ENCODE assay signal across 23 mouse cellular contexts in the genomic region with DNA sequence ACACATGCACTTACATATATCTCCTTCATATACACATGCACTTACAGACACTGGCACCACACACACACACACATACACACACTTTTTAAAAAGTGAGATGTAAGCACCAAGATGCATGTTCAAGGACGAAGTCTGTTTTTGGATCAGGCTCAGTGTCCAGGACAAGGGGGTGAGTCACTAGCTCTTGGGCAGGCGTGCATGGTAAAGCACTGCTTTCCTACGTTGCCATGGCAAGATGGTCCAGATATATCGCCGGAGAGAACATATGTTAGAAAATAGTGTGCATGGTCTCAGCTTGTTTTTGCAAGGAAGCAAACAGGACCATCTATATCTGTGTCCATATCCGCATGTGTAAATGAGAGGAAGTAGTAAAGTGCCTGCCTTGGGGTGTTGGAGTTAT.
DNase-seq lines count a peak whose midpoint lies in the region; ATAC-seq lines count a peak whose summit lies in the region.
"Had no signal": no experiment of that assay in that cellular context is flagged by ENCODE, and none has a peak within 500 bp of the region (broad histone marks: within the 10 kb centered on the region; RNA-seq: fewer than 3 reads in every experiment).

No protein-coding gene starts in this region.

- intact Hi-C loops in gastrocnemius, postnatal 36 days (cut with DNase I): no loop called here

- no peak for ATAC-seq in megakaryocyte progenitor cell, adult 5-6 weeks (replicated peaks; ENCODE audit: poor library complexity)
- ATAC-seq: CD4-positive, CD25-positive, alpha-beta regulatory T cell, adult 4 months; forebrain, embryonic 13.5 days; hindbrain, embryonic 16.5 days; midbrain, embryonic 15.5 days had no signal

- DNase-seq in layer of hippocampus, adult 9-11 months: peak; percentile 18
- DNase-seq in layer of hippocampus, postnatal 14 days (ENCODE audit: low spot score in 2 of 2): no peak
- DNase-seq in brain, adult 2 months (ENCODE audit: low read depth, low spot score): peak; percentile 71
- DNase-seq in frontal cortex, postnatal 36 days (ENCODE audit: low spot score in 2 of 2): peak; percentile 34 to 49
- DNase-seq in right cerebral cortex, postnatal 36 days (ENCODE audit: low spot score in 2 of 2): peak; percentile 47 to 55
- no peak for DNase-seq in gastrocnemius, postnatal 36 days
- DNase-seq: cerebellum, adult 2 months; cerebellum, postnatal 25 days; gastrocnemius, postnatal 10 days; kidney, adult 18-20 months; kidney, postnatal 4 days; liver; lung, adult 2 months; lung, postnatal 10 days; retina, postnatal 1 day; spleen, adult 18-20 months; thymus, adult 18-20 months; thymus, postnatal 25 days had no signal

Comparison
In these comparisons a context has a peak if more than half of its experiments do, and no peak if none do; other contexts are left out.
1. DNase-seq: peak in layer of hippocampus, adult 9-11 months (single experiment), brain, adult 2 months (single experiment), frontal cortex, postnatal 36 days (2 of 2) and right cerebral cortex, postnatal 36 days (2 of 2); none in layer of hippocampus, postnatal 14 days (0 of 2) and gastrocnemius, postnatal 36 days (0 of 2).